Mouse (Mus musculus) frontal cortex, adult 2 months (tissue): Measurements from ENCODE around the gene Prss23. TPM values are rescaled to one million over a fixed set of nuclear protein-coding genes. Genes with fewer than 3 reads are reported as not detected.

ENCODE experiments used
- DNase-seq, 2 experiments: peaks; one replicate each; pipeline ENCODE4 v3.0.0; 2022; ENCODE audit warnings: low spot score in 1 of 2; ENCODE audit errors: extremely low spot score in 1 of 2
- polyA plus RNA-seq: library from polyadenylated mRNA; depleted of rRNA; stranded (reverse); fragments of >200 nt; gene quantifications from 2 replicates; pipeline ENCODE4 v1.2.3, GENCODE M21; 2012; rRNA removed

Prss23 gene
- 68.7 and 101 TPM in 2 replicates for polyA plus RNA-seq

DNA sequence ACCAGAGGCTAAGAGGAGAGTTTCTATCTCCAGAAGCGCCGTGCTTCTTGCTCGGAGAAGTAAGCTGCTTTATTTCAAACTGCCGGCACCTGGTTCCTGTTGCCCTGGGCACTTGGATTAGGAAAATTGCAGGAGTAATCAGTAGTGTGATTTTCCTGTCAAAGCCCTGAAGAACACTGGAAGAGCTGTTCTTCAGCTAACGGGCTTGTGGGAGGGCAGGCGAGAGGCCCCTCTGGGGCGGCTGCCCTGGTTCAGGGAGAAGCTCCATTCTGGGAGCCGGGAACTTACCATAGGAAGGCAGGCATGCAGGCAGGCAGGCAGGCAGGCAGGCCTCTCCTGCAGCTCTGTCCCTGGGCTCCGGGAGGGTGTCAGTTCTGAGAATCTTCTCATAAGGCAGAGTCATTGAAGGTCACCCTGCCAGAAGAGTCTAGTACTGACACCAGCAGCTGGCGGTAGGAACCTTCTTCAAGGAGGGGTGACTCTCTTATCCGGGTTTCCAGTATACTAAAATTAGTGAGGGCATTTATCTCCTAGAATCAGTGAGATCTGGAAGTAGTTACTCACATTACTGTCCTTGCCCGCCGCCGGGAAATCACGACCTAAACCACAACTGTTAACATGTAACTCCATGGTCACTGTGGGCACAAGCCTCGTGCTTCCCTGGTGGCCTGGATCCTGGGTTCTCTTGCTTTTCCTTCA is at the start of gene Prss23:
Gene Prss23, minus strand, starts transcription at position 457 of the 699 bp plus-strand sequence.
- DNase-seq: no peak

DNA sequence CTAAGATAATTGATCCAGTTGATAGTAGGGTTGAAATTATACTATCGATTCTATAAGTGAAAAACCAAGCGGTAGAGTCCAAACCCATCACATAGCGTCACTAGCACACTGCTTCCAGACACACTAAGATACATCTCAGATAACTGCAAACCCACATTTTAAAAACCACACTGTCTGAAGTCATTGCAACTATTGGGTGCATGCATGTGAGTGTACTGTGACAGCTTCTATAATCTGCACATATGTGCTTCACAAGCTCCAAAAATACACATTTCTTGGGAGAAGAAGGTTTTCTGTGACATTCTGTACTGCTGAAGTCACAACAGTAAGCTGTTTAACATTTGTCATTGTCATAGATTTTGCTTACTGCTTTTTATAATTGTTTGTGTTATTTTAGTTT is 49.1 kb upstream of the Prss23 start:
- no peak for DNase-seq

DNA sequence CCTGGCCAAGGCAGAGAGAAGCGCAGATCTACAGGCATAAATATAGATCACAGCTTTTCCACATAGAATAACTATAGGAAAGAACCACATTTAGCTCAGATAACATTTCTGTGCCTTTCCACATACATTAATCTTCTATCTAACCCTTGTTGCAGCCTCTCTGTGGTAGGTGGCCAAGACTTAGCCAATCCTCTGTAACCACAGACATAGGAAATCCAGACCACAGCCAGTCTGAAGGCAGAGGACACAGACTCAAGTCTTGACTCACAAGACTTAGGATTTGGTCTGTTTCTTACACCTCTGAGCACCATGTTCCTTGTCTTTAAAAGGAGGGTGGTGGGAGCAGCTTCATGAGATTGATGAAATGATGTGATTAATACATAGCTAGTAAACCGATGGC is 37.6 kb upstream of the Prss23 start:
- no peak for DNase-seq

DNA sequence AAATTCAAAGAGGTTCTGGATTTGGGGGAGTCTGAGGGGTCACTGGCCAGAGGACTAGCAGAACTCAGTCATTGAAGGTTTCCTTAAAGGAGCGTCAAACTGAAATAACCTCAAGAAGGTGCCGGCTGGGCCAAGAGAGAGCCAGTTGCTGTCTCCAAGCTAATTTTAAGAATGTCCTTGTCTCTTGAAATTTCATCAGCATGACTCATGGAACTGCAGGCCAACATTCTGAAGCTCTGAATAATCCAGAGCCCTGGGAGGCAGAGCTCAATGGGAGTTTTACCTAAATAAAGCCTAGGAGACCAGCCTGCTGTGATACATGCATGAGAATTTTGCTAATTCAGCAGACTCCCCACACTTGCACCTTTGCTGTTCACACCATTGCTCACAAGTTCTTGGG is 36.5 kb upstream of the Prss23 start:
- peak; percentile 54 to 72 for DNase-seq

DNA sequence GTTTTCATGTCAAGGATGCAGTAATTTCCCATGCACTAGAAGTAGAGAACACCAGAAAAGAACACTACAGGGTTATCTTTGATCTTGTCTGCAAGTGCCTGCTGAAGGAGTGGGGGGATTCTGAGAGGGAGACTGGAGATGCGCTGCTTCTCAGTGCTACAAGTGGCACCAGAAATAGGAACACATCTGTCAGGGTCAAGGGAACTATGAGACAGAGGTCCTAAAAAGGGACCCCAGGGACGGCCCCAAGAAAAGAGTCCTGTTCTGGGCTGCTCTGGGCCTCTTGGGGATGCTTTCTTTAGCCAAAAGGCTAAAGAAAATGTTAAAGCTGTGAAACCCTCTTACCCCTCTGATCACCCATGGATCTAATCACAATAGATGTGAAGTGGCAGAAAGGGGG is 35.2 kb upstream of the Prss23 start:
- no peak for DNase-seq

DNA sequence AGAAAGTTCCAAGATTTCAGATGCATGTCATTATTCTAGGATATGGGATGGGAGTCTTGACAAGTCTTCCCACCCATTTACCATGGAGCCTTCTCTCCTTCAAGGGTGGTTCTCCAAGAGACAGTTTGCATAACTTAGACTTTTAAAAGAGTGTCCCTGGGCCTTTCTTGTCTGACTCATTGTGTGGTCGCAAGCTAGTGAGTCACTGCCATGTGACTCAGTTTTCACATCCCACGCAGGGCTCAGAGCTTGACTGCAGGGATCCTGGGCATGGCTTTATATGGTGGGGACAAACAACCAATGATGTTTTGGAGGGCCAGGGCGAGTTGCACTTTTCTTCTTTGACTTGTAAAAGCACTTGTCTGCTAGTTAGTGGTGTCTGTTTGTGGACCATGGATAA is 34.0 kb upstream of the Prss23 start:
- DNase-seq: peak; percentile 26 to 76

DNA sequence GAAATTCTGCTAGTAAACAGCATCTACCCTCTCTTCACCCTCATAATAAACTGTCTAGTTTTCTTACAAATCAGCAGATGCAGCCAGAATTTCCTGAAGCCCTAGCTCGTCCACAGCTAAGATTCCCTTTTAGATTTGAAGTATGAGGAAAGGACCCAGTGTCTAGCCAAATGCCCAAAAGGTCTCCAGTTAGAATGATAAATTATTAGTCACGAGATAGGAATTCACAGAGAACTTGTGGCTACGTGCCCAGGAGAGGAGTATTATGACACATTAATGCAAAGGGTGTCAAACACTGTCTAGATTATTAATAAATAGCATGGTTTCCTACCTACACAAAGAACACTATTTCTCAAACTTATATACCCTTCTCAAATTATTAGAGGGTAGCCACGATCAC is 32.6 kb upstream of the Prss23 start:
- no peak for DNase-seq

DNA sequence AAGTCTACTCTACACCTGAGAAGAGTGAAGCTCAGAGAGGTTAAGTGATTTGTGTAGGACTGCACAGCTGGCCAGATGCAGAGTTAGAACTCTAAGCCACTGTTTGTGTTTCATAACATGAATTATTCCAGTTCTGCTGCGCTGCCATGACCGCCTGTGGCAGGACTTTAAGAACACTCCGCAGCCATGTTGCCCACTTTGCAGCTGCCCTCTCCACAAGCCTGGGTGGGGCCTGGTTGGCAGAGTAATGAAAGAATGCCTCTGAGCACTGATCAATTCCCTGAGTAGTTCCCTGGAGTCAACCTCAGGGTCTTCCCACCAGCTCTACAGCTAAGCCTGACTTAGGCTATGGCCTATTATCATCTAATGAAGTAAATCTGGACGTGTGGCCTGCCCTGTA is 32.1 kb upstream of the Prss23 start:
- DNase-seq: no peak

DNA sequence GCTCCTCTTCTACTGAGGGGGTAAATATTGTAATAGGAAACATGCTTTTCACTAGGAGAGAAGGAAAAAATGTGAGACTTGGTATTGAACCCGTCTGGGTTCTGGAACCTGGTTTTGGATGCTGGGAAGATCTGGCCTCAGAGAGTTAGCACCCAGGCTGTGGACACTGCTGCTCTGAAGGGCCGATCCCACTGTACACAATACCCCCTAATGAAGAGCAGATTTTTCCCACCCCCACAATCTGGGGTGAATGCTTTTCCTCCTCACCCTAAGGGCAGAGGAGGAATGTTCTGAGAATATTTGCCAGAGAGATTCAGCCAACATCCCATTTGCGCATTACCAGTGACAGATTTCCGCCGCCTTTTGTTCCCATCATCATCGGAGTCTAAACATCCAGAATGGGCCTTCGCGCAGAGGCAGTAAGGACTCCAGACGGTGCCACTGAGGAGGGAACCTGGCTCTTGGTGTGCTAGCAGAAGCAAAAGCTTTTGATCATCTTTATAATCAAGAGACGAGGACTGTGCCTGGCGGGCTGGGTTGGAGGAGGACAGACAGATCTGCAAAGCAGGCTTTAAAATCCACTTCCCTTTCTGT is 31.6 kb upstream of the Prss23 start:
- no peak for DNase-seq

DNA sequence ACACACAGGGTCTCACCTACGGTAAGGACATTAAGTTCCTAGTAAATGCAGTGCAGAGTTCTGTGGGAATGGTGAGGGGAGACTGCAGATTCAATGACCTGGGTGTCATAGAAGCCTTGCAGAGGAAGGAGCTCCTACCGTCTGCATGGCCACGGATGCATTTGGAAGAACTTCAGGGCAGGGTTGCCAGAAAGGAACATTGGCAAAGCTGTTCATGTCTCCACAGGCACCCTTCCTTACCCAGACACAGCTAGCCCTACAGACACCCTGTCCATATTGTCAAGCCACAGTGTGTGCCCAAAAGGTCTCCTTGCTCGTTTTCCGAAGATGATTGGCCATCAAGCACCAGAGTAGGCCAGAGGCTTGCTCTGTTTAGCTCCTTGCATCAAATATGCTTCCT is 30.1 kb upstream of the Prss23 start:
- no peak for DNase-seq

DNA sequence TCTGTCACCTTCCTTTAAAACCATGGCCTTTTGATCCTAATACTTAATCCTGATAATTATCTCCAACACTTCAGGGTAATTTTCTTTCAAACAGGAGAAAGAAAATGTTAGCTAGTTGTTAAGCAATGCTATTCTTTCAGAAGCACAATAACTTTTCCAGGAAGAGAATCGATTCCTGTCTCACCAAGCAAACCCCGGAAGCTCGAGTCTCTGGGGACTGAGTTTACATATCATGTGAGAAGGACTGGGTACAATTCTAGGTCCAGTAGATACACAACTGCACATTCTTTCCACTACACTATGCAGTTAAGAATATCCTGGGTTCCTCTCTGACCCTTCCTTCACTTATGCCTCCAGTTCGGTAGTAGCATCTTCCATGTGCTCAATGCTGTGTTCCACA is 29.7 kb upstream of the Prss23 start:
- DNase-seq: no peak

DNA sequence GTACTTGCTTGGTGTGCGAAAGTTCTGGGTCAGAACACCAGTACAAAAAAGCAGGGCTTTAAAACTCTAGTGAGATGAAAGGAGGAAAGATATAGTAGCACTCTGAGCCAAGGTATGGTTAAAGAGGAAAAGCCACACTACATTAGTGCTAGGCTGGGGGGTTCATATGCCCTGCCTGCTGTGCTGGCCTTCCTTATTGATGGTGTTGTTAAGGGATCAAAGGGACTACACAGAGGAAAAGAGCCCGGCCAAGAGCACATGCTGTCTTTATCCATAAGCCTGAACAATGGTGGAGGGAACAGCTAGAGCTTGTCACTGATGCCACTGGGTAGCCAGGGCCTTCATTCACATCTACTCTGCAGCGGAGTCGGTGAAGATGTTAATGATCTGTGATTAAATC is 28.2 kb upstream of the Prss23 start:
- DNase-seq: no peak

DNA sequence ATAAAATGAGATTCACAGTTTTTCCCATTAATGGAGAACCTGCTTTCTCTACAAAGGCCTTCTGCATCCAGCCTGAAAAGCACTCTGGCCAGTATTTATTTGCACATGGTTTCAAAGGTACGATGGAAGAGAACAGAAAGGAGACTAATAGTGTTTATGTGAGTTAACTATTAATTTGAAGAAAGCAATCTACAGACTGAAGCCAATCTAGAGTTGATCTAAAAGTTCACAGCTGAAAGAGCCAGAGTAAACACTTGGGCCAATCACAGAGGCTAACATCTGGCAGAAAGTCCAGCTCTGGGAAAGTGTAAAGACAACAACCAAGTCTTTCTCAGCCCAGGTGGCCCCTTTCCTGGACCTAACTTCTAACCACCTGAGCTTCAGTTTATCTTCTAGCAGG is 27.1 kb upstream of the Prss23 start:
- DNase-seq: no peak

DNA sequence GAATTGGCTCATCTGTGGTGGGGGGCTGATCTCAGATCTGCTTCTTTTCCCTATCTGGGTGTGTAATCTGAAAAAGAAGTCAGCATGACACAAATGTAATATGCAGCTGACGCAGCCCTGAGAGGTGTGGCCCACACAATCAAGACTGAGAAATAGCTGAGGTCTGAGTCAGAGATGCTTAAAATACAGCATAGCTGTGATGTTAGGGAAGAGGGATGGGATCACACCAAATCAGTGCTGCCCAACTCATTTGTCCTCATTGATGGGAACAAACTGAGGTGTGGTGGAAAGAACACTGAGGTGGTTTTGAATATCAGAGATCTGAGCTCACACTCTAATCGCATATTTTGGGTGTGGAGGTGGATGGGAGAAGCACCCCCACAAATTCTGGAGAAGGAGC is 14.0 kb upstream of the Prss23 start:
- peak; percentile 35 to 71 for DNase-seq

DNA sequence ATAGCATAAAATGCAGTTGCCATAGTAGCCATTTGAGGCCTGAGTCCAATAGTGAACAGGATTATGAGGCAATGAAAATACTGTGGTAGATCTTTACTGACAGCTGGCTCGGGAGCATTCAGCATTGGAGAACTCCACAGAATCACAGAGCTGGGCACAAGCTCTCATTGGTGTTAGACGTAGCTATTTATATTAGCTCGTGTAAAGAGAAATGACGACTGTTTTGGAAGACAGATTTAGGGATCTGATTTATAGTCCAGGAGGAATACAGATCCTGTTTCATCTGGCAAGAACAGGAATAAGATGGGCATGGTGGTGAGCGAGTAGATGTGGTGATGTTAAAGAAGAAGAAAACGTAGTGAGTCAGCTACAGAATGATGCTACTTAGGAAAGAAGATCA is 12.4 kb upstream of the Prss23 start:
- DNase-seq: no peak

DNA sequence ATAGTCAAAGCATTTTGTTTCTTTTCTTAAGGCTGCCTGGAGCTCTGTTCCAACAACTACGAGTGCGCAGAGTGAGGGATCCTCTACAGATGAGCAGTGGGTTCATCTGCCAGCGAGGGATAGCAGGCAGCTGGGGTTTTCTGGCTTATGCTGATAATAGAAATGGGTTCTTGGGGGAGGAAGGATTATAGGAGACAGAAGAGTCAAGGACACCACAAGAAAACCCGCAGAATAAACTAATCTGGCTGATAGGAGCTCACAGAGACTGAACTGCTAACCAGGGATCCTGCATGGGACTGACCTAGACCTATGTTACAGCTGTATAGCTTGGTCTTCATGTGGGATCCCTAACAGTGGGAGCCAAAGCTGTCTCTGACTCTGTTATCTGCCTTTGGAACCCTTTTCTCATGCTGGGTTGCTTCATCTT is 456 bp upstream of the Prss23 start:
- DNase-seq: no peak

DNA sequence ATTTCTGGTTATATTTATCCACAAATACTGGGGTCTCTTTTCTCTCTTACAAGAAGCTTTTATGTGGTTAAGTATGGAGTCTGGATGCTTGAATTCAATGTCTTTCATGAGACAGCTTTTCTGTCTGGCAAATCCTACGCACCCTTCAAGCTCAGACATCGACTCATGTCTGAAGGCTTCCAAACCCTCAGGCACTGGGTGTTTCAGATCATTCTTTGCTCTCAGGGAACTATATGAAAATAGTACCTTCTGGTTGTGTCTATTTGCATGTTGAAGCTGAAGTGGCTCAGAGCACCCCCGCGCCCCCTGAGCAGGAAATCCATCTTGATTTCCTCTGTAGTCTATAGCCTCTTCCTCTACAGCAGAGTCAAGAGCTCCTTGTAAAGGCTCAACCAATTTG is 3.2 kb downstream of the Prss23 start:
- peak in 1 of 2 experiments; percentile 45 for DNase-seq

DNA sequence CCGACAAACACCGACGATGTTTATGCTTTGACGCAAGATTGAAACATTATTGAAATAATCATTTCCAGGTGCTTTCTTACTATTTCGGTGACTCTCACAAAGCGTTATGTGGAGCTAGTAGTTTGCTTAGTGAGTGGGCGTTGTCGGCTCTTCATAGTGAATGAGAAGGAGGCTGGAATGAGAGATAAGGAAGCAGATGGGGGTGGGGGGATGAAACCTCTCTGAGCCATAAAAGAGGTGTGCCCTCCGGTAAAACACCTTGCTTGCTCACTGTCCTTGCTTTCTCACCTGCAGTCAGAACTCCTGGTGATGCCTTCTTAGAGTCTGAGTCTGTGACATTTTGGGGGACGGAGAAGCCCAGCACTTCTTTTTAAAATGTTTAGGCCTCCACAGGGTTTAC is 4.8 kb downstream of the Prss23 start:
- DNase-seq: no peak

DNA sequence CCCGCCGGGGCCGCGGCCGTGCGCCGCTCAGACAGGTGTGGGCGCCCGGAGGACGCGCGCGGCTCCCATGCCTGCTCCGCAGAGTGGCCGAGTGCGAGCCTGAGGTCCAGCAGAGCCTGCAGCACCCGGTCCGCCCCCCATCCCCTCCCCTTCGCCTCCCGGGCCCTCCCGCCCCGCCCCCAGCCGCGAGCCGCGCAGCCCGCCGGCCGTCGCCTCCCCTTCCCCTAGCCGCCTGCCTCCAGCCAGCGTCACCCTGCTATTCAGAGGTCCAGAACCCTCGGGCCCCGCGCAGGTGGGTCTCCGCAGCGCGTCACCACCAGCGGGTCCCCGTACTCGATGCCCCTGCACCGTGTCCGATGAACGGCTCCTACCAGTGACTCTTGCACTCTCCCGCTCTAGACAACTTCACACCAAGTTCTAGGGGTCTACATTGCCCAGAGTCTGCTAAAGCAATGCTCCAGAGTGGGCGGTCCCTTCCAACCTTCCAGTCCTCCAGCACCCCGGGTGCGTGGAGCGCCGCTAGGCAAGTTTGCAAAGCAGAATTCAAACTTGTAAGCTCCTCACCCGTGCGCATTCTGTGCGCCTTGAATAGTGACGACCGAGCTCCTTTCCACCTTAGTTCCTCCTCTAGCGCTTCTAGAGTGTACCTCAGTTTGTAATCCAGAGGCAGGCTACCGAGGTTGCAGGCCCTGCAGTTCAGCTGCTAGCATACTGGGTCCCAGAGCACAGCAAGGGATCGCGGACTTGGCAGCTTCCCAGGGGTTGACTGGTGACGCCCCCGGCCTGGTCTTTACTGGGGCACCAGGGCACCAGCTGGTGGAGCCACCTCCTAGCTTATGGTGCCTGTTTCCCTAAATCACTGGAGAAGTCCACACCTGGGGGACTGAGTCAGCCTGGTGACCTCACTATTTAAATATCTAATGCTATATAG is 9.3 kb downstream of the Prss23 start:
- DNase-seq: peak in 1 of 2 experiments; percentile 43

DNA sequence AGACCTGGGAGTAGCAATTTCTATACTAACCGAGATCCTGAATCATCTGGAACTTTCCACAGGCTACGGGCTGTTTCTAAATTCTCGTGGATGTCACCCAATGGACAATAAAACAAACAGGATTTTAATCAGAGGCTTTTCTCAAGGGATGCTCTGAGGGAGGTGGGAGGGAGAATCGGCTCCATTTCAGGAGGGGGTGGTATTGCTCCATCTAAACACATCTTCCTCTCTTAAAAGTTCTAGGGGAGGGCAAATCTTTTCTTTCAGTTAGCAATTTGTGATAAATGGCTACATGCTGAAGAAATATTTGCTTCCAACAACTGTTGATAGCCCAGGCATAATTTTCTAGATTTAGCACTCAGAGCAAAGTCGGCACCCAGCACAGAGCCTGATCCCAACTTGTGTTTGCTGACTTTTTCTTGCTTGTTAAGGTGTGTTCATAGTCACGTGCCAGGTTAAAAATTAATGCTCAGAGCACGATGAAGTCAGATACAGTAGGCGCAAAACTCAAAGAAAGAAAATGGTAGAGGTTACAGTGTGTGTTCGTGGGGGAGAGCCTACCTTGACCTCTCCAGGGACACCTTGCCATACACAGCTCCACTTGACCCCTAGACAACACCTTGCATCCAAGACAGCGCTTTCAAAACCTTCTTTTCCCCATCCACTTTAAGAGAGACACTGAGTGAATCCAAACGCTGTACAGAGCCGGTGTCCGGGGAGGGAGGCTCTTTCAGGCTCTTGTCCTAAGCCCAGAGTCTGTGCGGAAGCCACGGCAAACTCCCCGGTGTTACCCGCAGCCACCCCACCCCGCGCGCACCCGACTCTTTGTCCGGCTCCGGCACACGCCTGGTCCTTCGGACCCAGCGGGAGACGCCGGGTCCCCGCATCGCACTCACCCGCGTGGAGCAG is 10.2 kb downstream of the Prss23 start:
- no peak for DNase-seq
